Mouse (Mus musculus): ENCODE data around the gene F11. TPM values are rescaled to one million over a fixed set of nuclear protein-coding genes. Genes with fewer than 3 reads are reported as not detected.

F11 gene
- total and polyA plus RNA-seq, 3 experiments: not detected

GRCm38 (mm10) chr8:45235228-45235627, 26.6 kb downstream of the F11 start:
- no peaks in the 10 kb centered on the region for H3K79me2 ChIP-seq (replicated peaks; ENCODE audit: control insufficient read depth, extremely low read depth, insufficient read depth, poor library complexity, severe bottlenecking)
- no peaks in the 10 kb centered on the region for H3K36me3 ChIP-seq (replicated peaks in 1 of 2; ENCODE audit: control insufficient read depth in 1 of 2, insufficient read depth in 1 of 2, low read length in 1 of 2)
- no peak for DNase-seq (ENCODE audit: extremely low read depth)
- no peaks in the 10 kb centered on the region for H3K27me3 ChIP-seq (replicated peaks)
- no peaks in the 10 kb centered on the region for H3K4me1 ChIP-seq (ENCODE audit: control insufficient read depth in 1 of 2, insufficient read depth in 2 of 2)
- peaks cover 43% of the 10 kb centered on the region for H3K9me3 ChIP-seq (replicated peaks; ENCODE audit: low read length)
- in situ Hi-C loops (cut with MboI; ENCODE audit: low pct_ligation_motif_present, low pct_unique_long_range_greater_than_20kb, low sequenced_read_pairs) (no loop called here), dilution Hi-C loops (cut with MboI; ENCODE audit: extremely low pct_ligation_motif_present, extremely low pct_unique_long_range_greater_than_20kb, low sequenced_read_pairs) (no loop called here)
- no peak overlapping the region for H3K4me2 ChIP-seq (ENCODE audit: insufficient read depth, low read depth, poor library complexity, severe bottlenecking)
- no peak overlapping the region for H3K27ac ChIP-seq (ENCODE audit: insufficient read depth, low read depth)
- TF ChIP-seq PAX5 (IDR thresholded peaks at IDR 0.05; ENCODE audit: low read length): no peak
- no peak for TF ChIP-seq MXI1 (IDR thresholded peaks at IDR 0.05; ENCODE audit: low read depth, low read length)
- TF ChIP-seq CTCF (conservative IDR thresholded peaks at IDR 0.05 in 1 of 2, IDR thresholded peaks at IDR 0.05 in 1 of 2; ENCODE audit: low read depth in 2 of 2, low read length in 2 of 2): no peak
- no peak for TF ChIP-seq EP300 (IDR thresholded peaks at IDR 0.05; ENCODE audit: low read length)
- TF ChIP-seq BHLHE40 (IDR thresholded peaks at IDR 0.05; ENCODE audit: low read depth, low read length): no peak
- TF ChIP-seq SIN3A (IDR thresholded peaks at IDR 0.05; ENCODE audit: low read length): no peak
- no peak for TF ChIP-seq ELF1 (IDR thresholded peaks at IDR 0.05; ENCODE audit: low read depth, low read length)
- TF ChIP-seq KAT2A (IDR thresholded peaks at IDR 0.05; ENCODE audit: insufficient replicate concordance, low read length): no peak
- no peak overlapping the region for H3K9ac ChIP-seq (ENCODE audit: insufficient read depth, low read depth)
- H3K4me3 ChIP-seq (replicated peaks in 1 of 3; ENCODE audit: low read depth in 2 of 3, low read length in 2 of 3, poor library complexity in 1 of 3): no peak overlapping the region

DNA sequence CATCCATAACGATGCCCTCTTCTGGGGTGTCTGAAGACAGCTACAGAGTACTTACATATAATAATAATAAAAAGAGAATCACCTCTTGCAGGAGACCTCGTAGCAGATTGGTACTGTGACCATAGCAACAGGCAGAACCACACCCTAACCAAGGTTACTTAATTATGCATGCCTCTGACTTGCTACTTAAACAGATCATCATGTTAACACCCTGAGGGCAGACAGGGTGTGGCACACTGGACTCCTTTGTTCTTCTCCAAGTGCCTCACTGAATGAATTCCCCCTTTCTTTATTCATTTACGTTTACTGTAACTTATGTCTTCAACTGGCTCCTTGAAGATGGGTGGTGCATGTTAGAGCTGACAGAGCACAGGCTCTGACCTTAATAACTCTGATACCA, 28.6 kb downstream of the F11 start:
- TF ChIP-seq EP300 (IDR thresholded peaks at IDR 0.05; ENCODE audit: low read length) (no peak), POLR2A (IDR thresholded peaks at IDR 0.05; ENCODE audit: low read depth, low read length) (no peak), POLR2AphosphoS2 (IDR thresholded peaks at IDR 0.05; ENCODE audit: low read depth, low read length) (no peak), CHD2 (IDR thresholded peaks at IDR 0.05; ENCODE audit: low read length) (no peak), ZMIZ1 (IDR thresholded peaks at IDR 0.05; ENCODE audit: low read depth, low read length) (no peak), TCF12 (IDR thresholded peaks at IDR 0.05; ENCODE audit: low read depth, low read length) (no peak), JUND (conservative IDR thresholded peaks at IDR 0.05; ENCODE audit: low read depth, low read length) (no peak), PAX5 (IDR thresholded peaks at IDR 0.05; ENCODE audit: low read length) (no peak), RAD21 (IDR thresholded peaks at IDR 0.05; ENCODE audit: low read depth, low read length) (no peak), HCFC1 (IDR thresholded peaks at IDR 0.05; ENCODE audit: low read depth, low read length) (no peak), KAT2A (IDR thresholded peaks at IDR 0.05; ENCODE audit: insufficient replicate concordance, low read length) (no peak), SMC3 (IDR thresholded peaks at IDR 0.05; ENCODE audit: low read depth, low read length) (no peak), IRF4 (IDR thresholded peaks at IDR 0.05; ENCODE audit: low read depth, low read length) (no peak), E2F4 (IDR thresholded peaks at IDR 0.05; ENCODE audit: insufficient replicate concordance, low read depth, low read length) (no peak), MAFK (IDR thresholded peaks at IDR 0.05; ENCODE audit: insufficient replicate concordance, low read length) (no peak), TBP (conservative IDR thresholded peaks at IDR 0.05; ENCODE audit: low read depth, low read length) (no peak), GABPA (IDR thresholded peaks at IDR 0.05; ENCODE audit: insufficient replicate concordance, low read depth, low read length) (no peak), MXI1 (IDR thresholded peaks at IDR 0.05; ENCODE audit: low read depth, low read length) (no peak), NRF1 (IDR thresholded peaks at IDR 0.05; ENCODE audit: low read depth, low read length) (no peak)
- H3K27me3 ChIP-seq (replicated peaks): no peaks in the 10 kb centered on the region
- no peaks in the 10 kb centered on the region for H3K36me3 ChIP-seq (replicated peaks in 1 of 2; ENCODE audit: control insufficient read depth in 1 of 2, insufficient read depth in 1 of 2, low read length in 1 of 2)
- in situ Hi-C loops (cut with MboI; ENCODE audit: low pct_ligation_motif_present, low pct_unique_long_range_greater_than_20kb, low sequenced_read_pairs) (no loop called here), dilution Hi-C loops (cut with MboI; ENCODE audit: extremely low pct_ligation_motif_present, extremely low pct_unique_long_range_greater_than_20kb, low sequenced_read_pairs) (no loop called here)
- H3K27ac ChIP-seq (ENCODE audit: insufficient read depth, low read depth): no peak overlapping the region
- no peak for DNase-seq (ENCODE audit: extremely low read depth)
- peaks cover 41% of the 10 kb centered on the region for H3K9me3 ChIP-seq (replicated peaks; ENCODE audit: low read length)
- H3K9ac ChIP-seq (ENCODE audit: insufficient read depth, low read depth): no peak overlapping the region
- no peak overlapping the region for H3K4me2 ChIP-seq (ENCODE audit: insufficient read depth, low read depth, poor library complexity, severe bottlenecking)
- no peaks in the 10 kb centered on the region for H3K79me2 ChIP-seq (replicated peaks; ENCODE audit: control insufficient read depth, extremely low read depth, insufficient read depth, poor library complexity, severe bottlenecking)
- H3K4me3 ChIP-seq (replicated peaks in 1 of 3; ENCODE audit: low read depth in 2 of 3, low read length in 2 of 3, poor library complexity in 1 of 3): no peak overlapping the region
- no peaks in the 10 kb centered on the region for H3K4me1 ChIP-seq (ENCODE audit: control insufficient read depth in 1 of 2, insufficient read depth in 2 of 2)
